Mouse (Mus musculus) myocyte (in vitro differentiated cells): ENCODE measurements around the gene Gm16253. TPM values are rescaled to one million over a fixed set of nuclear protein-coding genes. Genes with fewer than 3 reads are reported as not detected.
"Not testable (repeated sequence)": the region's sequence is repeated elsewhere in the genome, so short reads cannot be mapped to it uniquely, and the experiment has no call there.

Experiments
- H3K27me3 ChIP-seq: one replicate; pipeline ENCODE4 v1.6.1; 2011; ENCODE audit not compliant: control insufficient read depth, insufficient read depth, insufficient read length
- H3K36me3 ChIP-seq: one replicate; pipeline ENCODE4 v1.6.1; 2011; ENCODE audit not compliant: control insufficient read depth, insufficient read depth
- H3K4me2 ChIP-seq: one replicate; pipeline ENCODE4 v1.6.1; 2011; ENCODE audit warnings: low read depth, control low read depth
- H3K4me3 ChIP-seq: one replicate; pipeline ENCODE4 v1.5.1; 2011; ENCODE audit warnings: mild to moderate bottlenecking, control low read depth, moderate library complexity
- H3K79me2 ChIP-seq: one replicate; pipeline ENCODE4 v1.6.1; 2011; ENCODE audit not compliant: control insufficient read depth, insufficient read depth
- H3ac ChIP-seq: one replicate; pipeline ENCODE4 v1.6.1; 2011; ENCODE audit not compliant: control insufficient read depth, insufficient read length
- CEBPB ChIP-seq: IDR thresholded peaks from 2 replicates; pipeline ENCODE4 v1.6.1; 2011; ENCODE audit warnings: mild to moderate bottlenecking, moderate library complexity; ENCODE audit not compliant: poor library complexity, insufficient read depth, severe bottlenecking
- E2F4 ChIP-seq: IDR thresholded peaks from one replicate; pipeline ENCODE4 v1.6.1; 2011; ENCODE audit warnings: mild to moderate bottlenecking, control low read depth, moderate library complexity; ENCODE audit not compliant: insufficient read depth
- MAX ChIP-seq: IDR thresholded peaks from one replicate; pipeline ENCODE4 v1.6.1; 2011; ENCODE audit warnings: low read depth, mild to moderate bottlenecking, control low read depth
- MYOD1 ChIP-seq, 3 experiments: IDR thresholded peaks; one replicate each; pipeline ENCODE4 v1.6.1; 2011; ENCODE audit warnings: control low read depth in 2 of 3, low read depth in 2 of 3, mild to moderate bottlenecking in 2 of 3, moderate library complexity in 1 of 3; ENCODE audit not compliant: insufficient read length in 2 of 3, control insufficient read depth in 1 of 3
- MYOG ChIP-seq, 3 experiments: IDR thresholded peaks; one replicate each; pipeline ENCODE4 v1.6.1; 2011; ENCODE audit warnings: control low read depth in 2 of 3, low read depth in 2 of 3, mild to moderate bottlenecking in 2 of 3; ENCODE audit not compliant: insufficient read length in 2 of 3, control insufficient read depth in 1 of 3, insufficient read depth in 1 of 3
- POLR2A ChIP-seq: IDR thresholded peaks from one replicate; pipeline ENCODE4 v1.6.1; 2011; ENCODE audit warnings: low read depth, mild to moderate bottlenecking, control low read depth, moderate library complexity; ENCODE audit not compliant: insufficient read length
- POLR2AphosphoS2 ChIP-seq: IDR thresholded peaks from one replicate; pipeline ENCODE4 v1.6.1; 2011; ENCODE audit warnings: low read depth, control low read depth; ENCODE audit not compliant: insufficient read length
- REST ChIP-seq: IDR thresholded peaks from one replicate; pipeline ENCODE4 v1.6.1; 2011; ENCODE audit warnings: mild to moderate bottlenecking, control low read depth, moderate library complexity; ENCODE audit not compliant: insufficient read depth, insufficient read length
- SRF ChIP-seq: IDR thresholded peaks from one replicate; pipeline ENCODE4 v1.6.1; 2011; ENCODE audit warnings: low read depth; ENCODE audit not compliant: control insufficient read depth, insufficient read length
- TCF12 ChIP-seq: IDR thresholded peaks from one replicate; pipeline ENCODE4 v1.6.1; 2011; ENCODE audit warnings: mild to moderate bottlenecking, control low read depth; ENCODE audit not compliant: poor library complexity, insufficient read depth, severe bottlenecking
- TCF3 ChIP-seq: IDR thresholded peaks from one replicate; pipeline ENCODE4 v1.6.1; 2011; ENCODE audit warnings: low read depth, control low read depth; ENCODE audit not compliant: insufficient read length
- USF1 ChIP-seq: IDR thresholded peaks from one replicate; pipeline ENCODE4 v1.6.1; 2011; ENCODE audit warnings: low read depth, mild to moderate bottlenecking, control low read depth, moderate library complexity
- polyA plus RNA-seq: library from polyadenylated mRNA; unstranded; fragments of >200 nt; fragmentation: generic; extraction: Trizol; gene quantifications from one replicate; pipeline ENCODE4 v1.2.1, GENCODE M21; 2012; ENCODE audit warnings: missing spikeins

The Gm16253 gene
- polyA plus RNA-seq, 1 experiment: 0.25 TPM

DNA sequence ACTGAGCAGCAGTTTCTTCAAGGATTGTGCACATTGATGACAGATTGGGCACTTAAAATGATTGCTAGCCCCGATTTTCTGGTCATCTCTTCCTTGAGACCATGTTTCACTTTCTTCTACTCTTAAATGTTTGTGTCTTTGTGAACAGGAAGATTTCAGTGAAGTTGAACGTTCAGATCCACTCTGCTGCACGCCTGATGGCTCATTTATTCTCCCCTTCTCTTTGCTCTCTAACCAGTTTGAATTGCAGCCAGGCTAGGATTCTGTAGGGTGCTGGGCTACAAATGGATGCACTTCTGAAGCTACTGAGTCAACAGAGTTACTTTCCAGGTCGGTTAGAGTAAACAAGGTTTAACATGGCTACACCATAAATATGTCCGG, 25.9 kb downstream of the Gm16253 start:
- TF ChIP-seq SRF: no peak
- no peak for TF ChIP-seq TCF12
- TF ChIP-seq REST: no peak
- no peak for TF ChIP-seq MYOD1 (IDR thresholded peaks at IDR 0.05; ENCODE audit: control insufficient read depth in 1 of 3, insufficient read length in 2 of 3, low read depth in 2 of 3)
- TF ChIP-seq MAX: no peak
- TF ChIP-seq MYOG (IDR thresholded peaks at IDR 0.05; ENCODE audit: control insufficient read depth in 1 of 3, insufficient read depth in 1 of 3, insufficient read length in 2 of 3, low read depth in 2 of 3): no peak
- TF ChIP-seq POLR2AphosphoS2: no peak
- TF ChIP-seq USF1: no peak
- no peak for TF ChIP-seq CEBPB
- TF ChIP-seq TCF3: no peak
- no peak for TF ChIP-seq E2F4
- no peak for TF ChIP-seq POLR2A
- Histone ChIP-seq H3K36me3 (peaks cover 16% of the 10 kb centered on the region), H3K27me3 (no peaks in the 10 kb centered on the region), H3K4me3 (peak overlapping the region; percentile 48), H3K4me2 (peak overlapping the region; percentile 98), H3K79me2 (peaks cover 56% of the 10 kb centered on the region), H3ac (no peak overlapping the region)

DNA sequence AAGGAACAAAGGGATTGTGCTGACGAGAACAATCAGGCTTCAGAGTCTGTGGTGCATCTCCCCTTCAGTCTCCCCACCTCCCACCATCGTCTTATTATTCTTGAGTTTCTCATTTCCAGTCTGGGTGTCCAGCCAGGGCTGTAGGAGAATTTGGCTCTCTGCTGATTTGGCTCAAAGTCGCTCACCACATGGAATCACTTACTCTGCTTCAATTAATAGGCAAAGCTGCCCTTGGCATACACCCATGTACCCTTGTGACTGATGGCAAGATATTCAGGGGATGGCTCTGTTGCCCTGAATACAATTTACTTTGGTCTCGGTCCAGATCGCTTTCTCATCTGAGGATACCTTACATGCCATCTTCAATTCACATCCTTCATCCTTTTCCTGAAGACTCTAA, 26.5 kb downstream of the Gm16253 start:
- peak overlapping the region; percentile 98 for H3K4me2 ChIP-seq
- H3K79me2 ChIP-seq: peaks cover 61% of the 10 kb centered on the region
- no peak overlapping the region for H3ac ChIP-seq
- no peaks in the 10 kb centered on the region for H3K27me3 ChIP-seq
- TF ChIP-seq MYOG (IDR thresholded peaks at IDR 0.05; ENCODE audit: control insufficient read depth in 1 of 3, insufficient read depth in 1 of 3, insufficient read length in 2 of 3, low read depth in 2 of 3) (no peak), MAX (no peak), TCF12 (no peak), MYOD1 (IDR thresholded peaks at IDR 0.05; ENCODE audit: control insufficient read depth in 1 of 3, insufficient read length in 2 of 3, low read depth in 2 of 3) (no peak), TCF3 (no peak), CEBPB (no peak), SRF (no peak), E2F4 (no peak), USF1 (no peak), POLR2AphosphoS2 (no peak), REST (no peak), POLR2A (no peak)
- peaks cover 17% of the 10 kb centered on the region for H3K36me3 ChIP-seq
- H3K4me3 ChIP-seq: no peak overlapping the region

DNA sequence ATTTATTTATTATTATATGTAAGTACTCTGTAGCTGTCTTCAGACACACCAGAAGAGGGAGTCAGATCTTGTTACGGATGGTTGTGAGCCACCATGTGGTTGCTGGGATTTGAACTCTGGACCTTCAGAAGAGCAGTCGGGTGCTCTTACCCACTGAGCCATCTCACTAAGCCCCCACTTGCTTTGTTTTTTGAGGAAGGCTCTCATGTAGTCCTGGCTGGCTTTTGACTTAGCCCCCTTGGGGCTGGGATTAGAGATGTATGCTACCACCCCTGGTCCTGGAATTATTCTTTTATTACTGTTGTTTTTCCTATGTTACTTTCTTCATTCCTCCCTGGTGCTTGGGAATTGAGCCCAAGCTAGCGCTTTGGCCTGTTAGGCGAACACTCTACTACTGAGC, 29.2 kb downstream of the Gm16253 start:
- not testable (repeated sequence) for H3K4me3 ChIP-seq, H3K27me3 ChIP-seq, H3K4me2 ChIP-seq, H3ac ChIP-seq
- peaks cover 17% of the 10 kb centered on the region for H3K36me3 ChIP-seq
- H3K79me2 ChIP-seq: peaks cover 77% of the 10 kb centered on the region

DNA sequence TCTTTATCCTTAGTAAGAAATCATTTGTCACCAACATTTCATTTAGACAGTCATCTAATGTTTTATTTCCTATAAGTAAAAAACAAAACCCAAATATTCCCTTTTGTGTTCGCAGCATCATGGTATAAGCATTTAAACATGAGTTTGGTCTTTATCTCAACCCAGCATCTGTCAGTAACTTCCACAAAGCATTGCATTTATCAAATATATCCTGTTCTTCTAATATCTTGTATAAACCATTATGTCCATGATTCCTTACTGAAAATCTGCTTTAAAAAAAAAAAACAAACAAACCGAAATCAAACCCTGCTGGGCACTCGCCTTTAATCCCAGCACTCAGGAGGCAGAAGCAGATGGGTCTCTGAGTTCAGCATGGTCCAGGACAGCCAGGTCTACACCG, 29.8 kb downstream of the Gm16253 start:
- no peak for TF ChIP-seq E2F4
- TF ChIP-seq USF1: no peak
- no peak for TF ChIP-seq MYOG (IDR thresholded peaks at IDR 0.05; ENCODE audit: control insufficient read depth in 1 of 3, insufficient read depth in 1 of 3, insufficient read length in 2 of 3, low read depth in 2 of 3)
- no peak for TF ChIP-seq MYOD1 (IDR thresholded peaks at IDR 0.05; ENCODE audit: control insufficient read depth in 1 of 3, insufficient read length in 2 of 3, low read depth in 2 of 3)
- TF ChIP-seq TCF3: no peak
- no peak for TF ChIP-seq MAX
- TF ChIP-seq REST: no peak
- no peak for TF ChIP-seq POLR2AphosphoS2
- no peak for TF ChIP-seq POLR2A
- TF ChIP-seq CEBPB: no peak
- no peak for TF ChIP-seq TCF12
- TF ChIP-seq SRF: no peak
- no peak overlapping the region for H3K4me2 ChIP-seq
- no peaks in the 10 kb centered on the region for H3K27me3 ChIP-seq
- no peak overlapping the region for H3ac ChIP-seq
- H3K4me3 ChIP-seq: no peak overlapping the region
- peaks cover 17% of the 10 kb centered on the region for H3K36me3 ChIP-seq
- peaks cover 76% of the 10 kb centered on the region for H3K79me2 ChIP-seq

DNA sequence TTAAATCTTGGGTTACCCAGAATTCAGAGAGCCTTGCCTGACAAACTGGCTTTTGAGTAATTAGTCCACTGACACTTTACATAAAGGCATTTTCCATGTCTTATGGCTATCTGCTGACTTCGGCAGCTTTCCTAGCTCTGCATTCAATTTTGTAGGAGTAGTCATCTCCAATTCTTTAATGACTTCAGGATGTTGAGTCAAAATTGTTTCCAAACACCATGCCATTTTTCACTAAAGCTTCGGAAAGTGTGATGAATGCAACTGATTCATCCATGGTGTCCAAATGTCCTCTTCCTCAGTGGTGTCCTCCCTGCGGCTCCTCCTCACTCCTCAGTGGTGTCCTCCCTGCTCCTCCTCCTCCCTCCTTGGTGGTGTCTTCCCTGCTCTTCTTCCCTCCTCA, 41.2 kb downstream of the Gm16253 start:
- TF ChIP-seq TCF12: no peak
- no peak for TF ChIP-seq MYOG (IDR thresholded peaks at IDR 0.05; ENCODE audit: control insufficient read depth in 1 of 3, insufficient read depth in 1 of 3, insufficient read length in 2 of 3, low read depth in 2 of 3)
- TF ChIP-seq MYOD1 (IDR thresholded peaks at IDR 0.05; ENCODE audit: control insufficient read depth in 1 of 3, insufficient read length in 2 of 3, low read depth in 2 of 3): no peak
- TF ChIP-seq REST: no peak
- Histone ChIP-seq H3ac (no peak overlapping the region), H3K4me3 (no peak overlapping the region), H3K4me2 (no peak overlapping the region), H3K79me2 (no peaks in the 10 kb centered on the region), H3K27me3 (no peaks in the 10 kb centered on the region), H3K36me3 (peaks cover 16% of the 10 kb centered on the region)
